Mouse (Mus musculus) lung, postnatal 0 days (tissue): ENCODE data around the gene Ywhah. TPM values are rescaled to one million over a fixed set of nuclear protein-coding genes. Genes with fewer than 3 reads are reported as not detected.

ENCODE experiments used
- ATAC-seq: fragments of 200-750 bp; cut with Nextera tagmentation; 2 replicates; pipeline ENCODE4 v1.8.0; 2017; ENCODE audit warnings: moderate library complexity
- DNase-seq: peaks from one replicate; pipeline ENCODE4 v3.0.0-alpha.2; 2016; ENCODE audit warnings: low spot score
- H3K27ac ChIP-seq: fragments of 300-500 bp; sonication (generic); 2 replicates; pipeline ENCODE4 v1.5.1; 2014; ENCODE audit warnings: antibody characterized with exemption, mild to moderate bottlenecking, low read length, mixed read lengths
- H3K27me3 ChIP-seq: fragments of 300-500 bp; sonication (generic); replicated peaks from 2 replicates; pipeline ENCODE4 v1.6.1; 2014; ENCODE audit warnings: low read length, mixed read lengths; ENCODE audit not compliant: insufficient read depth
- H3K36me3 ChIP-seq: fragments of 300-500 bp; sonication (generic); 2 replicates; pipeline ENCODE4 v1.6.1; 2014; ENCODE audit warnings: low read length, mixed read lengths; ENCODE audit not compliant: insufficient read depth
- H3K4me1 ChIP-seq: fragments of 300-500 bp; sonication (generic); 2 replicates; pipeline ENCODE4 v1.6.1; 2014; ENCODE audit warnings: antibody characterized with exemption, low read depth, low read length, mixed read lengths; ENCODE audit not compliant: insufficient read depth
- H3K4me2 ChIP-seq: fragments of 300-500 bp; sonication (generic); replicated peaks from 2 replicates; pipeline ENCODE4 v1.6.1; 2014; ENCODE audit warnings: low read depth, mild to moderate bottlenecking, low read length, moderate library complexity, mixed read lengths
- H3K4me3 ChIP-seq: fragments of 300-500 bp; sonication (generic); 2 replicates; pipeline ENCODE4 v1.5.1; 2014; ENCODE audit warnings: low read depth, low read length
- H3K9ac ChIP-seq: fragments of 300-500 bp; sonication (generic); replicated peaks from 2 replicates; pipeline ENCODE4 v1.6.1; 2014; ENCODE audit warnings: low read depth, mild to moderate bottlenecking
- H3K9me3 ChIP-seq: fragments of 300-500 bp; sonication (generic); 2 replicates; pipeline ENCODE4 v1.6.1; 2016; ENCODE audit warnings: low read length, mixed read lengths
- CTCF ChIP-seq: IDR thresholded peaks from 2 replicates; pipeline ENCODE4 v1.5.1; 2016; ENCODE audit warnings: antibody characterized with exemption, mild to moderate bottlenecking
- EP300 ChIP-seq: IDR thresholded peaks from 2 replicates; pipeline ENCODE4 v1.6.1; 2016; ENCODE audit warnings: antibody characterized with exemption, mild to moderate bottlenecking, control low read depth
- WGBS: fragments of 180-500 bp; shearing (Covaris S2); extraction: QIAGEN DNeasy Blood & Tissue Kit; methylation state at CpG from one replicate; pipeline ENCODE4 v1.1.7; 2014; 5-methylcytosine and 5-hydroxymethylcytosine counted together
- polyA plus RNA-seq: library from polyadenylated mRNA; unstranded; fragments of >200 nt; fragmentation: Nextera tagmentation; extraction: Ambion mirVana; gene quantifications from 2 replicates; pipeline ENCODE4 v1.2.1, GENCODE M21; 2015

Ywhah gene
- polyA plus RNA-seq, 1 experiment from 2014 or later = 242 TPM

DNA sequence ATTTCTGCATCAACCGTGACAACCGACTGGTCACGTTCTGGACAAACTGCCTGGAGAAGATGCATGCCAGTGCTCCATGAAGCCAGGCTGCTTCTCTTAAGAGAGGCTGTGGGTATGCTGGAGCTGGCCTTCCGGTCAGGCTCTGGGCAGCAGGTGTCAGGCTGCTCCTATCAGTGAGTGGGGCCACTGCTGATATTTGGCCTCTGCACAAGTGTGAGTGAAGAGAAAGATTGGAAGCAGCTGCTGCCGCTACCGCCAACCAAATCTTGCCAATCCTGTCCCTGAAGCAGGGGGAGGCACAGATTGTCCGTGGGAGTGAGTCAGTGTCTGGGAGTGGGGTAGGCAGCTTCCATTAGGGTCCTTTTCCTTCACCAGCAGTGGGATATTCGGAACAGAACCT, 27.5 kb upstream of the Ywhah start:
- TF ChIP-seq EP300 (no peak), CTCF (peak; percentile 53)
- no peak overlapping the region for H3K27ac ChIP-seq
- DNase-seq = peak; percentile 58
- no peak overlapping the region for H3K4me3 ChIP-seq
- H3K9ac ChIP-seq = no peak overlapping the region
- no peak overlapping the region for H3K4me2 ChIP-seq
- H3K27me3 ChIP-seq = no peaks in the 10 kb centered on the region
- no peaks in the 10 kb centered on the region for H3K4me1 ChIP-seq
- no peaks in the 10 kb centered on the region for H3K9me3 ChIP-seq
- peak; percentile 80 for ATAC-seq
- 56% methylated on average over 8 of the region's 8 CpGs for WGBS
- H3K36me3 ChIP-seq = 0 out of 2 replicates have a peak, but pooled peaks cover 8% of the 10 kb centered on the region

DNA sequence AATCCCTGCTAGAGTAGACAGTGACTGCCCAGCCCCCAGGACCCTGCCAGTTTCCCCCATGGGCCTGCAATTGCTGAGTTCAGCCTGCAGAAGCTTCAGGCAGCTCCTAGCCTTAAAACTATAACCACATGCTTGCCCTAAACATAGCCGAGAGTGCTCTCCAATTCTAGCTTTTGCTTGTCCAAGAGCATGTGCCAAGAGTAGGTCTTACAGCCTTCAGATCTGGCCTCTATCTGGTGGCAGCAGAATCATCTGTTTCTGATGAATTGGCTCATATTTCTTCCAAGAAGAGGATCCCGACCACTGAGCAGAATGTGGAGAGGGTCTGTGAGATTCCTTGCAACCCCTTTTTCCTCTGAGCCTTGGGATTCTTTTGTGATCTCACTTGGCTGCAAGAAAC, 24.1 kb upstream of the Ywhah start:
- ATAC-seq = no peak
- WGBS = 31% methylated on average over 2 of the region's 2 CpGs
- Histone ChIP-seq H3K9ac (no peak overlapping the region), H3K27me3 (no peaks in the 10 kb centered on the region), H3K9me3 (no peaks in the 10 kb centered on the region), H3K27ac (no peak overlapping the region), H3K4me2 (no peak overlapping the region), H3K4me1 (no peaks in the 10 kb centered on the region), H3K4me3 (no peak overlapping the region), H3K36me3 (no peaks in the 10 kb centered on the region)
- TF ChIP-seq EP300 = no peak
- no peak for TF ChIP-seq CTCF
- DNase-seq = no peak

- WGBS = 65% methylated on average over 4 of the region's 4 CpGs
- Histone ChIP-seq H3K4me1 (no peaks in the 10 kb centered on the region), H3K36me3 (no peaks in the 10 kb centered on the region), H3K9ac (no peak overlapping the region), H3K4me2 (no peak overlapping the region), H3K27ac (no peak overlapping the region), H3K27me3 (no peaks in the 10 kb centered on the region), H3K9me3 (no peaks in the 10 kb centered on the region), H3K4me3 (no peak overlapping the region)
- ATAC-seq (no peak), DNase-seq (no peak)
- TF ChIP-seq CTCF (no peak), EP300 (no peak)
Measured at GRCm38 (mm10) chr5:32995756-32996155, 22.9 kb upstream of the Ywhah start.

GRCm38 (mm10) chr5:32996560-32996959, 22.1 kb upstream of the Ywhah start:
- no peak overlapping the region for H3K9ac ChIP-seq
- TF ChIP-seq CTCF (no peak), EP300 (no peak)
- no peak overlapping the region for H3K4me2 ChIP-seq
- 75% methylated on average over 1 of the region's 1 CpGs for WGBS
- H3K4me1 ChIP-seq = no peaks in the 10 kb centered on the region
- no peaks in the 10 kb centered on the region for H3K9me3 ChIP-seq
- H3K4me3 ChIP-seq = no peak overlapping the region
- DNase-seq = no peak
- H3K27me3 ChIP-seq = no peaks in the 10 kb centered on the region
- H3K36me3 ChIP-seq = no peaks in the 10 kb centered on the region
- ATAC-seq = no peak
- H3K27ac ChIP-seq = no peak overlapping the region

- Histone ChIP-seq H3K4me1 (no peaks in the 10 kb centered on the region), H3K4me3 (no peak overlapping the region), H3K4me2 (no peak overlapping the region), H3K9me3 (no peaks in the 10 kb centered on the region), H3K9ac (no peak overlapping the region), H3K27ac (no peak overlapping the region), H3K27me3 (no peaks in the 10 kb centered on the region), H3K36me3 (no peaks in the 10 kb centered on the region)
- DNase-seq (peak; percentile 58), ATAC-seq (peak; percentile 56; the same call in 1 of the 2 replicates)
- TF ChIP-seq CTCF (no peak), EP300 (no peak)
- WGBS = 23% methylated on average over 4 of the region's 4 CpGs
Measured at GRCm38 (mm10) chr5:32997686-32998085, 20.9 kb upstream of the Ywhah start.

- DNase-seq = no peak
- 60% methylated on average over 4 of the region's 4 CpGs for WGBS
- H3K4me1 ChIP-seq = no peaks in the 10 kb centered on the region
- H3K27ac ChIP-seq = no peak overlapping the region
- no peaks in the 10 kb centered on the region for H3K9me3 ChIP-seq
- H3K27me3 ChIP-seq = no peaks in the 10 kb centered on the region
- no peaks in the 10 kb centered on the region for H3K36me3 ChIP-seq
- ATAC-seq = no peak
- TF ChIP-seq CTCF (no peak), EP300 (no peak)
- no peak overlapping the region for H3K9ac ChIP-seq
- no peak overlapping the region for H3K4me2 ChIP-seq
- no peak overlapping the region for H3K4me3 ChIP-seq
Measured at GRCm38 (mm10) chr5:32998783-32999182, 19.8 kb upstream of the Ywhah start.

DNA sequence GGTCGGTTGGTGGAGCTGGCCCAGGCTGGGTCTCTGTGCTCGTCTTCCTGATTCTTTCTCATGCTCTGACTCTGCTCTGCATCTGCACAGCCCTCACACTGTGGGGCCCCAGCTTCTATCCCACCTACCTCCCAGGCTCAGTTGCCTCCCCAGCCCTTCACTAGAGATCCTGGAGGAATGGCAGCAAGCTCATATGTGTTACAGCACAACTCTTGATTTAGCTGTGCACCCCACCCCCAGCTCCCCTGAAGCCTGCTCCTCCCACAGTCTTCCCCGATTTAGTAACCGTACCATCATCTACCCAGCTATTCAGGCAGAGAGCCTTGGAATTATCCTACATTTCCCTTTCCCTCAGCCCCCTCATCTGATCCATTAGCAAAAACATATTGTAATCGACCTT, 17.5 kb upstream of the Ywhah start:
- WGBS = 74% methylated on average over 5 of the region's 5 CpGs
- H3K27ac ChIP-seq = no peak overlapping the region
- H3K9me3 ChIP-seq = no peaks in the 10 kb centered on the region
- DNase-seq (no peak), ATAC-seq (no peak)
- H3K4me3 ChIP-seq = no peak overlapping the region
- H3K36me3 ChIP-seq = no peaks in the 10 kb centered on the region
- no peak overlapping the region for H3K9ac ChIP-seq
- TF ChIP-seq CTCF (no peak), EP300 (no peak)
- H3K4me2 ChIP-seq = no peak overlapping the region
- H3K27me3 ChIP-seq = no peaks in the 10 kb centered on the region
- H3K4me1 ChIP-seq = no peaks in the 10 kb centered on the region
